Mouse (Mus musculus) frontal cortex, adult (tissue): ENCODE measurements at regions not wholly inside any gene's neighbourhood (a gene's known extent, or its start where the extent isn't known, plus 50 kb on each side); places are given as distances from the start of the nearest gene placed in this dataset.

Source experiments
- ATAC-seq: cut with Nextera tagmentation; 2 replicates; pipeline ENCODE4 v1.9.2; 2017; ENCODE audit warnings: mild to moderate bottlenecking, moderate library complexity, mixed read lengths; ENCODE audit not compliant: low TSS enrichment

DNA sequence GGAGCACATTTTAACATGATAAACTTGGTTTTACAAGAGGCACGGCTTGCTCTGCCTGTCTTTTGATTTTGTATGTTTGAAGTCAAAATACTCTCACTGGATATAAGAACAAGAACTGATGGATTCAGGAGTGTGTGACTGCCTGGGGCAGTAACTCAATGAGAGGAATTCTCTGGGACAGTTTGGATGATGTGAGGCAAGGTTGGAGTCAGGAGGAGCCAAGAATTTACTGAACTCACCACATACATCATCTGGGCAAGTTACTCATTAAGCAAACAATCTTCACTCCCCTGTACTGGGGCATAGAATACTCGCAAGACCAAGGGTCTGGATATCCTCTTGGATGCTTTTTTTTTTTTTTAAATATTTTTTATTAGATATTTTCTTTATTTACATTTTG, 87.7 kb upstream of the 4933412E24Rik start:
- ATAC-seq: no peak

GRCm38 (mm10) chr15:60101485-60102280, 85.3 kb upstream of the 4933412E24Rik start:
- ATAC-seq: no peak

GRCm38 (mm10) chr15:60097141-60097540, 80.7 kb upstream of the 4933412E24Rik start:
- ATAC-seq: peak; percentile 96

DNA sequence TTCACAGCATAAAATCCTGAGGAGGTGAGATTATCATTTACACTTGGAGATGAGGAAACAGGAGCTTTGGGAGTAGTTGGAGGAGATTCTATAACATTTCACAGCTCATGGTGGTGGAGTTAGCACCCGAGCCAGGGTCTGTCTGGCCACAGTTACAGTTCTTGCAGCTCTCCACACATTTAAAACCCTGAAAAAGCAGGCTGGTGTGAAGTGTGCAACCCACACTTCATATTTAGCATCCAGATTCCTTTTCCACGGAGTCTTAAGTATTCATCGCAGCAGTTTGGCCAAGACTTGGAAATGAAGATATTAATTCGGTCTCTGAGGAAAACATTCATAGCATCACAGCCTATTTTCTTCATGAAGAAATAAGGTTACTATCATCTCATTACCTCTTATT, 79.7 kb upstream of the 4933412E24Rik start:
- ATAC-seq: peak; percentile 58

- ATAC-seq: no peak
Observed at GRCm38 (mm10) chr15:60089921-60090320, 73.5 kb upstream of the 4933412E24Rik start.

- peak; percentile 74 for ATAC-seq
Observed at GRCm38 (mm10) chr15:60088964-60089899, 72.8 kb upstream of the 4933412E24Rik start.
